Mouse (Mus musculus): ENCODE data around the gene Atl2. TPM values are rescaled to one million over a fixed set of nuclear protein-coding genes. Genes with fewer than 3 reads are reported as not detected.

Atl2 gene
- polyA plus RNA-seq, 1 experiment from 2014 or later = 30.7 TPM

- WGBS = 71% methylated on average over 3 of the region's 3 CpGs
- H3K4me3 ChIP-seq (replicated peaks) = no peak overlapping the region
Observed at GRCm38 (mm10) chr17:79897666-79898065, 1.7 kb upstream of the Atl2 start.

GRCm38 (mm10) chr17:79894971-79895882 is 696 bp downstream of the Atl2 start:
- peak; percentile 75 for ATAC-seq (ENCODE audit: insufficient number of reproducible peaks, low FRiP score, low TSS enrichment, low read depth)
- peak overlapping the region; percentile 97 for H3K27ac ChIP-seq (replicated peaks)
- H3K9me3 ChIP-seq (replicated peaks) = no peaks in the 10 kb centered on the region
- peak overlapping the region; percentile 72 for H3K4me2 ChIP-seq (replicated peaks)
- H3K36me3 ChIP-seq = no peaks in the 10 kb centered on the region
- H3K4me3 ChIP-seq (replicated peaks) = peak overlapping the region; percentile 85
- H3K27me3 ChIP-seq = peaks cover 3% of the 10 kb centered on the region
- peak overlapping the region; percentile 90 for H3K9ac ChIP-seq
- WGBS = under 1% methylated on average over 62 of the region's 100 CpGs
- peaks cover 23% of the 10 kb centered on the region for H3K4me1 ChIP-seq

More at GRCm38 (mm10) chr17:79897666-79898065, 1.7 kb upstream of the Atl2 start:
- H3K4me1 ChIP-seq = peaks cover 26% of the 10 kb centered on the region
- H3K36me3 ChIP-seq = no peaks in the 10 kb centered on the region
- H3K9me3 ChIP-seq (replicated peaks) = no peaks in the 10 kb centered on the region
- ATAC-seq (ENCODE audit: insufficient number of reproducible peaks, low FRiP score, low TSS enrichment, low read depth) = no peak
- no peak overlapping the region for H3K9ac ChIP-seq
- H3K27me3 ChIP-seq = peaks cover 3% of the 10 kb centered on the region
- H3K4me2 ChIP-seq (replicated peaks) = no peak overlapping the region
- H3K27ac ChIP-seq (replicated peaks) = no peak overlapping the region

GRCm38 (mm10) chr17:79894054-79894453 is 1.9 kb downstream of the Atl2 start:
- Histone ChIP-seq H3K36me3 (no peaks in the 10 kb centered on the region), H3K9ac (no peak overlapping the region), H3K27me3 (peaks cover 3% of the 10 kb centered on the region), H3K4me2 (replicated peaks) (peak overlapping the region; percentile 72), H3K4me3 (replicated peaks) (0 out of 2 replicates have a peak overlapping the region, but pooled peaks have one; percentile 85), H3K9me3 (replicated peaks) (no peaks in the 10 kb centered on the region), H3K27ac (replicated peaks) (no peak overlapping the region), H3K4me1 (peaks cover 23% of the 10 kb centered on the region)
- no peak for ATAC-seq (ENCODE audit: insufficient number of reproducible peaks, low FRiP score, low TSS enrichment, low read depth)
- 43% methylated on average over 4 of the region's 4 CpGs for WGBS

- Histone ChIP-seq H3K9me3 (replicated peaks) (no peaks in the 10 kb centered on the region), H3K4me3 (replicated peaks) (no peak overlapping the region), H3K36me3 (no peaks in the 10 kb centered on the region), H3K9ac (no peak overlapping the region), H3K27ac (replicated peaks) (no peak overlapping the region), H3K27me3 (no peaks in the 10 kb centered on the region; the same call in 1 of the 2 replicates), H3K4me2 (replicated peaks) (no peak overlapping the region), H3K4me1 (peaks cover 23% of the 10 kb centered on the region)
- no peak for ATAC-seq (ENCODE audit: insufficient number of reproducible peaks, low FRiP score, low TSS enrichment, low read depth)
- 58% methylated on average over 7 of the region's 7 CpGs for WGBS
Observed at GRCm38 (mm10) chr17:79891944-79892343, 4.0 kb downstream of the Atl2 start.

- H3K4me1 ChIP-seq = 0 out of 2 replicates have a peak, but pooled peaks cover 4% of the 10 kb centered on the region
- no peak overlapping the region for H3K4me3 ChIP-seq (replicated peaks)
- no peak for ATAC-seq (ENCODE audit: insufficient number of reproducible peaks, low FRiP score, low TSS enrichment, low read depth)
- no peaks in the 10 kb centered on the region for H3K9me3 ChIP-seq (replicated peaks)
- H3K27ac ChIP-seq (replicated peaks) = no peak overlapping the region
- no peak overlapping the region for H3K9ac ChIP-seq
- H3K36me3 ChIP-seq = no peaks in the 10 kb centered on the region
- no peaks in the 10 kb centered on the region for H3K27me3 ChIP-seq
- 60% methylated on average over 1 of the region's 1 CpGs for WGBS
- H3K4me2 ChIP-seq (replicated peaks) = no peak overlapping the region
Observed at GRCm38 (mm10) chr17:79887926-79888325, 8.0 kb downstream of the Atl2 start.

GRCm38 (mm10) chr17:79883198-79883597 is 12.7 kb downstream of the Atl2 start:
- Histone ChIP-seq H3K4me1 (no peaks in the 10 kb centered on the region), H3K27me3 (no peaks in the 10 kb centered on the region), H3K4me2 (replicated peaks) (no peak overlapping the region), H3K4me3 (replicated peaks) (no peak overlapping the region), H3K9ac (no peak overlapping the region), H3K9me3 (replicated peaks) (no peaks in the 10 kb centered on the region), H3K27ac (replicated peaks) (no peak overlapping the region), H3K36me3 (no peaks in the 10 kb centered on the region)
- WGBS = 27% methylated on average over 4 of the region's 4 CpGs
- ATAC-seq (ENCODE audit: insufficient number of reproducible peaks, low FRiP score, low TSS enrichment, low read depth) = no peak

GRCm38 (mm10) chr17:79865027-79865426 is 30.9 kb downstream of the Atl2 start:
- 89% methylated on average over 5 of the region's 5 CpGs for WGBS
- H3K9me3 ChIP-seq (replicated peaks) = no peaks in the 10 kb centered on the region
- H3K4me3 ChIP-seq (replicated peaks) = no peak overlapping the region
- peaks cover 29% of the 10 kb centered on the region for H3K36me3 ChIP-seq
- no peak overlapping the region for H3K9ac ChIP-seq
- H3K4me2 ChIP-seq (replicated peaks) = no peak overlapping the region
- ATAC-seq (ENCODE audit: insufficient number of reproducible peaks, low FRiP score, low TSS enrichment, low read depth) = no peak
- H3K4me1 ChIP-seq = no peaks in the 10 kb centered on the region
- H3K27me3 ChIP-seq = no peaks in the 10 kb centered on the region
- no peak overlapping the region for H3K27ac ChIP-seq (replicated peaks)

GRCm38 (mm10) chr17:79864503-79864902 is 31.4 kb downstream of the Atl2 start:
- no peak overlapping the region for H3K4me2 ChIP-seq (replicated peaks)
- no peak overlapping the region for H3K9ac ChIP-seq
- H3K9me3 ChIP-seq (replicated peaks) = no peaks in the 10 kb centered on the region
- 87% methylated on average over 8 of the region's 8 CpGs for WGBS
- no peak overlapping the region for H3K4me3 ChIP-seq (replicated peaks)
- no peaks in the 10 kb centered on the region for H3K4me1 ChIP-seq
- H3K27ac ChIP-seq (replicated peaks) = no peak overlapping the region
- ATAC-seq (ENCODE audit: insufficient number of reproducible peaks, low FRiP score, low TSS enrichment, low read depth) = no peak
- H3K27me3 ChIP-seq = no peaks in the 10 kb centered on the region
- peaks cover 35% of the 10 kb centered on the region for H3K36me3 ChIP-seq

- H3K9me3 ChIP-seq (replicated peaks) = no peaks in the 10 kb centered on the region
- H3K4me2 ChIP-seq (replicated peaks) = no peak overlapping the region
- no peaks in the 10 kb centered on the region for H3K4me1 ChIP-seq
- H3K4me3 ChIP-seq (replicated peaks) = no peak overlapping the region
- H3K9ac ChIP-seq = no peak overlapping the region
- H3K36me3 ChIP-seq = peaks cover 55% of the 10 kb centered on the region
- H3K27me3 ChIP-seq = no peaks in the 10 kb centered on the region
- 74% methylated on average over 1 of the region's 1 CpGs for WGBS
- ATAC-seq (ENCODE audit: insufficient number of reproducible peaks, low FRiP score, low TSS enrichment, low read depth) = no peak
- H3K27ac ChIP-seq (replicated peaks) = no peak overlapping the region
Observed at GRCm38 (mm10) chr17:79862038-79862437, 33.9 kb downstream of the Atl2 start.

- Histone ChIP-seq H3K27ac (replicated peaks) (no peak overlapping the region), H3K27me3 (no peaks in the 10 kb centered on the region), H3K4me2 (replicated peaks) (no peak overlapping the region), H3K4me1 (no peaks in the 10 kb centered on the region), H3K9ac (no peak overlapping the region), H3K36me3 (peaks cover 72% of the 10 kb centered on the region), H3K9me3 (replicated peaks) (no peaks in the 10 kb centered on the region), H3K4me3 (replicated peaks) (no peak overlapping the region)
- ATAC-seq (ENCODE audit: insufficient number of reproducible peaks, low FRiP score, low TSS enrichment, low read depth) = no peak
- 81% methylated on average over 8 of the region's 8 CpGs for WGBS
Observed at GRCm38 (mm10) chr17:79855533-79855932, 40.4 kb downstream of the Atl2 start.

GRCm38 (mm10) chr17:79848385-79848784 is 47.5 kb downstream of the Atl2 start:
- WGBS = 56% methylated on average over 5 of the region's 5 CpGs

More at GRCm38 (mm10) chr17:79848385-79848784, 47.5 kb downstream of the Atl2 start:
- ATAC-seq (ENCODE audit: insufficient number of reproducible peaks, low FRiP score, low TSS enrichment, low read depth) = no peak
- no peaks in the 10 kb centered on the region for H3K4me1 ChIP-seq
- H3K36me3 ChIP-seq = peaks cover 25% of the 10 kb centered on the region
- no peaks in the 10 kb centered on the region for H3K9me3 ChIP-seq (replicated peaks)
- H3K9ac ChIP-seq = no peak overlapping the region
- H3K4me2 ChIP-seq (replicated peaks) = no peak overlapping the region
- H3K4me3 ChIP-seq (replicated peaks) = no peak overlapping the region
- no peaks in the 10 kb centered on the region for H3K27me3 ChIP-seq
- no peak overlapping the region for H3K27ac ChIP-seq (replicated peaks)
